Mouse (Mus musculus): ENCODE data around the gene Krba1. TPM values are rescaled to one million over a fixed set of nuclear protein-coding genes. Genes with fewer than 3 reads are reported as not detected.

The Krba1 gene
- polyA plus RNA-seq, 1 experiment from 2014 or later: 17.6 TPM

GRCm38 (mm10) chr6:48435111-48435510, 39.7 kb downstream of the Krba1 start:
- no peak overlapping the region for H3K4me2 ChIP-seq (ENCODE audit: low read depth, low read length)
- H3K9ac ChIP-seq (ENCODE audit: low read length): no peak overlapping the region
- H3K27ac ChIP-seq (ENCODE audit: low read length): no peak overlapping the region
- no peak overlapping the region for H3K4me3 ChIP-seq (ENCODE audit: low read length)
- H3K27me3 ChIP-seq (ENCODE audit: control insufficient read depth, insufficient read depth, low read length): peaks cover 5% of the 10 kb centered on the region; the same call in 1 of the 2 replicates
- no peaks in the 10 kb centered on the region for H3K9me3 ChIP-seq (replicated peaks; ENCODE audit: control insufficient read depth, low read length)
- peaks cover 8% of the 10 kb centered on the region; the same call in 1 of the 2 replicates for H3K4me1 ChIP-seq (ENCODE audit: control insufficient read depth, insufficient read depth, low read length)
- WGBS: 48% methylated on average over 5 of the region's 5 CpGs
- H3K36me3 ChIP-seq (ENCODE audit: control insufficient read depth, insufficient read depth): peaks cover 15% of the 10 kb centered on the region
- no peak for ATAC-seq (replicated peaks; ENCODE audit: extremely low read depth, insufficient read depth, low FRiP score)

GRCm38 (mm10) chr6:48435706-48436349, 40.4 kb downstream of the Krba1 start:
- H3K4me2 ChIP-seq (ENCODE audit: low read depth, low read length): no peak overlapping the region
- ATAC-seq (replicated peaks; ENCODE audit: extremely low read depth, insufficient read depth, low FRiP score): no peak
- peaks cover 8% of the 10 kb centered on the region; the same call in 1 of the 2 replicates for H3K4me1 ChIP-seq (ENCODE audit: control insufficient read depth, insufficient read depth, low read length)
- peaks cover 15% of the 10 kb centered on the region for H3K36me3 ChIP-seq (ENCODE audit: control insufficient read depth, insufficient read depth)
- 77% methylated on average over 5 of the region's 5 CpGs for WGBS
- H3K27ac ChIP-seq (ENCODE audit: low read length): no peak overlapping the region
- H3K9me3 ChIP-seq (replicated peaks; ENCODE audit: control insufficient read depth, low read length): no peaks in the 10 kb centered on the region
- peaks cover 5% of the 10 kb centered on the region; the same call in 1 of the 2 replicates for H3K27me3 ChIP-seq (ENCODE audit: control insufficient read depth, insufficient read depth, low read length)
- no peak overlapping the region for H3K4me3 ChIP-seq (ENCODE audit: low read length)
- no peak overlapping the region for H3K9ac ChIP-seq (ENCODE audit: low read length)

- no peak for ATAC-seq (replicated peaks; ENCODE audit: extremely low read depth, insufficient read depth, low FRiP score)
- Histone ChIP-seq H3K4me1 (ENCODE audit: control insufficient read depth, insufficient read depth, low read length) (peaks cover 8% of the 10 kb centered on the region; the same call in 1 of the 2 replicates), H3K9me3 (replicated peaks; ENCODE audit: control insufficient read depth, low read length) (no peaks in the 10 kb centered on the region; the same call in 1 of the 2 replicates), H3K4me3 (ENCODE audit: low read length) (peak overlapping the region; percentile 5; the same call in 1 of the 2 replicates), H3K27me3 (ENCODE audit: control insufficient read depth, insufficient read depth, low read length) (peaks cover 5% of the 10 kb centered on the region; the same call in 1 of the 2 replicates), H3K9ac (ENCODE audit: low read length) (no peak overlapping the region), H3K4me2 (ENCODE audit: low read depth, low read length) (peak overlapping the region; percentile 50), H3K27ac (ENCODE audit: low read length) (no peak overlapping the region), H3K36me3 (ENCODE audit: control insufficient read depth, insufficient read depth) (peaks cover 30% of the 10 kb centered on the region)
- WGBS: 59% methylated on average over 35 of the region's 35 CpGs
These were observed 42.4 kb downstream of the Krba1 start for GRCm38 (mm10) chr6:48437679-48438376.

GRCm38 (mm10) chr6:48438475-48439125, 43.2 kb downstream of the Krba1 start:
- Histone ChIP-seq H3K27me3 (ENCODE audit: control insufficient read depth, insufficient read depth, low read length) (peaks cover 5% of the 10 kb centered on the region; the same call in 1 of the 2 replicates), H3K4me1 (ENCODE audit: control insufficient read depth, insufficient read depth, low read length) (peaks cover 10% of the 10 kb centered on the region), H3K27ac (ENCODE audit: low read length) (no peak overlapping the region), H3K9me3 (replicated peaks; ENCODE audit: control insufficient read depth, low read length) (no peaks in the 10 kb centered on the region; the same call in 1 of the 2 replicates), H3K4me2 (ENCODE audit: low read depth, low read length) (peak overlapping the region; percentile 50), H3K36me3 (ENCODE audit: control insufficient read depth, insufficient read depth) (peaks cover 30% of the 10 kb centered on the region), H3K9ac (ENCODE audit: low read length) (no peak overlapping the region), H3K4me3 (ENCODE audit: low read length) (peak overlapping the region; percentile 26)
- no peak for ATAC-seq (replicated peaks; ENCODE audit: extremely low read depth, insufficient read depth, low FRiP score)
- 50% methylated on average over 55 of the region's 55 CpGs for WGBS

GRCm38 (mm10) chr6:48439654-48440053, 44.3 kb downstream of the Krba1 start:
- Histone ChIP-seq H3K9me3 (replicated peaks; ENCODE audit: control insufficient read depth, low read length) (no peaks in the 10 kb centered on the region; the same call in 1 of the 2 replicates), H3K4me2 (ENCODE audit: low read depth, low read length) (no peak overlapping the region), H3K27ac (ENCODE audit: low read length) (no peak overlapping the region), H3K4me1 (ENCODE audit: control insufficient read depth, insufficient read depth, low read length) (peaks cover 9% of the 10 kb centered on the region), H3K9ac (ENCODE audit: low read length) (no peak overlapping the region), H3K36me3 (ENCODE audit: control insufficient read depth, insufficient read depth) (peaks cover 30% of the 10 kb centered on the region), H3K27me3 (ENCODE audit: control insufficient read depth, insufficient read depth, low read length) (peaks cover 5% of the 10 kb centered on the region; the same call in 1 of the 2 replicates), H3K4me3 (ENCODE audit: low read length) (no peak overlapping the region)
- no peak for ATAC-seq (replicated peaks; ENCODE audit: extremely low read depth, insufficient read depth, low FRiP score)

- H3K9me3 ChIP-seq (replicated peaks; ENCODE audit: control insufficient read depth, low read length): no peaks in the 10 kb centered on the region; the same call in 1 of the 2 replicates
- H3K4me2 ChIP-seq (ENCODE audit: low read depth, low read length): no peak overlapping the region
- ATAC-seq (replicated peaks; ENCODE audit: extremely low read depth, insufficient read depth, low FRiP score): no peak
- no peak overlapping the region for H3K4me3 ChIP-seq (ENCODE audit: low read length)
- 54% methylated on average over 14 of the region's 14 CpGs for WGBS
- H3K27me3 ChIP-seq (ENCODE audit: control insufficient read depth, insufficient read depth, low read length): peaks cover 5% of the 10 kb centered on the region; the same call in 1 of the 2 replicates
- no peak overlapping the region for H3K27ac ChIP-seq (ENCODE audit: low read length)
- H3K36me3 ChIP-seq (ENCODE audit: control insufficient read depth, insufficient read depth): peaks cover 30% of the 10 kb centered on the region
- H3K9ac ChIP-seq (ENCODE audit: low read length): no peak overlapping the region
- peaks cover 9% of the 10 kb centered on the region for H3K4me1 ChIP-seq (ENCODE audit: control insufficient read depth, insufficient read depth, low read length)
These were observed 45.1 kb downstream of the Krba1 start for GRCm38 (mm10) chr6:48440306-48441014.

- ATAC-seq (replicated peaks; ENCODE audit: extremely low read depth, insufficient read depth, low FRiP score): peak; percentile 89
- peak overlapping the region; percentile 93 for H3K9ac ChIP-seq (ENCODE audit: low read length)
- 1% methylated on average over 19 of the region's 19 CpGs for WGBS
- H3K9me3 ChIP-seq (replicated peaks; ENCODE audit: control insufficient read depth, low read length): no peaks in the 10 kb centered on the region; the same call in 1 of the 2 replicates
- 0 out of 2 replicates have a peak, but pooled peaks cover 5% of the 10 kb centered on the region for H3K27me3 ChIP-seq (ENCODE audit: control insufficient read depth, insufficient read depth, low read length)
- peak overlapping the region; percentile 94 for H3K4me2 ChIP-seq (ENCODE audit: low read depth, low read length)
- peaks cover 10% of the 10 kb centered on the region for H3K4me1 ChIP-seq (ENCODE audit: control insufficient read depth, insufficient read depth, low read length)
- peak overlapping the region; percentile 87 for H3K4me3 ChIP-seq (ENCODE audit: low read length)
- peaks cover 19% of the 10 kb centered on the region for H3K36me3 ChIP-seq (ENCODE audit: control insufficient read depth, insufficient read depth)
- H3K27ac ChIP-seq (ENCODE audit: low read length): peak overlapping the region; percentile 95
These were observed 48.4 kb downstream of the Krba1 start for GRCm38 (mm10) chr6:48443592-48444309.
